Mouse (Mus musculus): Measurements from ENCODE around the gene Lkaaear1. TPM values are rescaled to one million over a fixed set of nuclear protein-coding genes. Genes with fewer than 3 reads are reported as not detected.

Lkaaear1 gene
- polyA plus RNA-seq, 1 experiment from 2014 or later, result not detected

- Histone ChIP-seq H3K27me3 (no peaks in the 10 kb centered on the region; the same call in 1 of the 2 replicates), H3K36me3 (peaks cover 6% of the 10 kb centered on the region; the same call in 1 of the 2 replicates), H3K4me2 (no peak overlapping the region), H3K9ac (no peak overlapping the region), H3K27ac (no peak overlapping the region), H3K4me3 (no peak overlapping the region), H3K4me1 (peaks cover 28% of the 10 kb centered on the region), H3K9me3 (no peaks in the 10 kb centered on the region)
- no peak for ATAC-seq (ENCODE audit: insufficient number of reproducible peaks, insufficient read depth, low FRiP score, low TSS enrichment, low read depth)
- 70% methylated on average over 1 of the region's 1 CpGs for WGBS
Measured at GRCm38 (mm10) chr2:181695776-181696175, 2.5 kb downstream of the Lkaaear1 start.

- H3K4me2 ChIP-seq, result peak overlapping the region; percentile 91
- peak overlapping the region; percentile 86; the same call in 1 of the 2 replicates for H3K9ac ChIP-seq
- no peak for ATAC-seq (ENCODE audit: insufficient number of reproducible peaks, insufficient read depth, low FRiP score, low TSS enrichment, low read depth)
- peaks cover 28% of the 10 kb centered on the region for H3K4me1 ChIP-seq
- H3K9me3 ChIP-seq, result no peaks in the 10 kb centered on the region
- H3K4me3 ChIP-seq, result peak overlapping the region; percentile 73
- 94% methylated on average over 3 of the region's 3 CpGs for WGBS
- H3K27me3 ChIP-seq, result no peaks in the 10 kb centered on the region; the same call in 1 of the 2 replicates
- no peak overlapping the region for H3K27ac ChIP-seq
- H3K36me3 ChIP-seq, result peaks cover 9% of the 10 kb centered on the region
Measured at GRCm38 (mm10) chr2:181694581-181694980, 3.7 kb downstream of the Lkaaear1 start.

GRCm38 (mm10) chr2:181693339-181694280, 4.6 kb downstream of the Lkaaear1 start, which contains the start of gene Rgs19:
Gene Rgs19, minus strand, starts transcription at chr2:181693977.
- Histone ChIP-seq H3K9me3 (no peaks in the 10 kb centered on the region), H3K4me3 (peak within 1 kb of the TSS; percentile 73), H3K27me3 (no peaks in the 10 kb centered on the region; the same call in 1 of the 2 replicates), H3K4me2 (peak within 1 kb of the TSS; percentile 91), H3K27ac (peak within 1 kb of the TSS; percentile 52), H3K36me3 (peaks cover 18% of the 10 kb centered on the region), H3K9ac (peak within 1 kb of the TSS; percentile 86), H3K4me1 (peaks cover 28% of the 10 kb centered on the region)
- peak; percentile 79 for ATAC-seq (ENCODE audit: insufficient number of reproducible peaks, insufficient read depth, low FRiP score, low TSS enrichment, low read depth)
- under 1% methylated on average over 75 of the region's 75 CpGs for WGBS

- Histone ChIP-seq H3K27me3 (no peaks in the 10 kb centered on the region; the same call in 1 of the 2 replicates), H3K9ac (peak overlapping the region; percentile 86; the same call in 1 of the 2 replicates), H3K27ac (no peak overlapping the region), H3K4me1 (peaks cover 28% of the 10 kb centered on the region), H3K4me2 (peak overlapping the region; percentile 91), H3K36me3 (peaks cover 30% of the 10 kb centered on the region), H3K9me3 (no peaks in the 10 kb centered on the region), H3K4me3 (peak overlapping the region; percentile 73)
- 83% methylated on average over 3 of the region's 3 CpGs for WGBS
- no peak for ATAC-seq (ENCODE audit: insufficient number of reproducible peaks, insufficient read depth, low FRiP score, low TSS enrichment, low read depth)
Measured at GRCm38 (mm10) chr2:181692304-181692703, 5.9 kb downstream of the Lkaaear1 start.

GRCm38 (mm10) chr2:181691571-181691970, 6.7 kb downstream of the Lkaaear1 start:
- H3K27me3 ChIP-seq, result no peaks in the 10 kb centered on the region
- H3K9ac ChIP-seq, result no peak overlapping the region
- H3K9me3 ChIP-seq, result no peaks in the 10 kb centered on the region
- no peak overlapping the region for H3K4me3 ChIP-seq
- no peak overlapping the region for H3K4me2 ChIP-seq
- no peak overlapping the region for H3K27ac ChIP-seq
- no peak for ATAC-seq (ENCODE audit: insufficient number of reproducible peaks, insufficient read depth, low FRiP score, low TSS enrichment, low read depth)
- peaks cover 38% of the 10 kb centered on the region for H3K36me3 ChIP-seq
- peaks cover 28% of the 10 kb centered on the region for H3K4me1 ChIP-seq
- WGBS, result 89% methylated on average over 4 of the region's 4 CpGs

GRCm38 (mm10) chr2:181691083-181691482, 7.2 kb downstream of the Lkaaear1 start:
- H3K27me3 ChIP-seq, result no peaks in the 10 kb centered on the region
- no peak overlapping the region for H3K27ac ChIP-seq
- peaks cover 28% of the 10 kb centered on the region for H3K4me1 ChIP-seq
- no peak for ATAC-seq (ENCODE audit: insufficient number of reproducible peaks, insufficient read depth, low FRiP score, low TSS enrichment, low read depth)
- 80% methylated on average over 6 of the region's 6 CpGs for WGBS
- no peak overlapping the region for H3K4me2 ChIP-seq
- 0 out of 2 replicates have a peak overlapping the region, but pooled peaks have one; percentile 46 for H3K9ac ChIP-seq
- peaks cover 42% of the 10 kb centered on the region for H3K36me3 ChIP-seq
- H3K4me3 ChIP-seq, result no peak overlapping the region
- no peaks in the 10 kb centered on the region for H3K9me3 ChIP-seq

- Histone ChIP-seq H3K4me1 (peaks cover 28% of the 10 kb centered on the region), H3K9ac (no peak overlapping the region), H3K27ac (no peak overlapping the region), H3K4me2 (no peak overlapping the region), H3K36me3 (peaks cover 51% of the 10 kb centered on the region), H3K4me3 (no peak overlapping the region), H3K27me3 (no peaks in the 10 kb centered on the region), H3K9me3 (no peaks in the 10 kb centered on the region)
- 92% methylated on average over 10 of the region's 10 CpGs for WGBS
- no peak for ATAC-seq (ENCODE audit: insufficient number of reproducible peaks, insufficient read depth, low FRiP score, low TSS enrichment, low read depth)
Measured at GRCm38 (mm10) chr2:181689466-181690160, 8.6 kb downstream of the Lkaaear1 start.

GRCm38 (mm10) chr2:181687586-181687985, 10.7 kb downstream of the Lkaaear1 start:
- Histone ChIP-seq H3K27me3 (no peaks in the 10 kb centered on the region), H3K4me3 (no peak overlapping the region), H3K9me3 (no peaks in the 10 kb centered on the region), H3K36me3 (peaks cover 57% of the 10 kb centered on the region), H3K9ac (no peak overlapping the region), H3K4me1 (peaks cover 15% of the 10 kb centered on the region), H3K27ac (no peak overlapping the region), H3K4me2 (no peak overlapping the region)
- 95% methylated on average over 8 of the region's 8 CpGs for WGBS
- ATAC-seq (ENCODE audit: insufficient number of reproducible peaks, insufficient read depth, low FRiP score, low TSS enrichment, low read depth), result no peak

- no peak overlapping the region for H3K4me3 ChIP-seq
- 90% methylated on average over 4 of the region's 4 CpGs for WGBS
- no peaks in the 10 kb centered on the region for H3K27me3 ChIP-seq
- no peak overlapping the region for H3K27ac ChIP-seq
- H3K4me2 ChIP-seq, result no peak overlapping the region
- no peak for ATAC-seq (ENCODE audit: insufficient number of reproducible peaks, insufficient read depth, low FRiP score, low TSS enrichment, low read depth)
- peaks cover 51% of the 10 kb centered on the region for H3K36me3 ChIP-seq
- H3K9me3 ChIP-seq, result no peaks in the 10 kb centered on the region
- H3K4me1 ChIP-seq, result peaks cover 10% of the 10 kb centered on the region
- H3K9ac ChIP-seq, result no peak overlapping the region
Measured at GRCm38 (mm10) chr2:181685686-181686085, 12.6 kb downstream of the Lkaaear1 start.

- ATAC-seq (ENCODE audit: insufficient number of reproducible peaks, insufficient read depth, low FRiP score, low TSS enrichment, low read depth), result no peak
- H3K4me3 ChIP-seq, result no peak overlapping the region
Measured at GRCm38 (mm10) chr2:181684713-181685112, 13.5 kb downstream of the Lkaaear1 start.

GRCm38 (mm10) chr2:181683381-181683780, 14.9 kb downstream of the Lkaaear1 start:
- Histone ChIP-seq H3K4me3 (no peak overlapping the region), H3K27ac (no peak overlapping the region), H3K9me3 (no peaks in the 10 kb centered on the region), H3K9ac (0 out of 2 replicates have a peak overlapping the region, but pooled peaks have one; percentile 11), H3K27me3 (no peaks in the 10 kb centered on the region), H3K36me3 (peaks cover 38% of the 10 kb centered on the region), H3K4me1 (peaks cover 16% of the 10 kb centered on the region), H3K4me2 (no peak overlapping the region)
- WGBS, result 72% methylated on average over 4 of the region's 4 CpGs
- ATAC-seq (ENCODE audit: insufficient number of reproducible peaks, insufficient read depth, low FRiP score, low TSS enrichment, low read depth), result no peak

More at GRCm38 (mm10) chr2:181684713-181685112, 13.5 kb downstream of the Lkaaear1 start:
- no peak overlapping the region for H3K9ac ChIP-seq
- peaks cover 49% of the 10 kb centered on the region for H3K36me3 ChIP-seq
- no peak overlapping the region for H3K4me2 ChIP-seq
- H3K27ac ChIP-seq, result no peak overlapping the region
- no peaks in the 10 kb centered on the region for H3K27me3 ChIP-seq
- H3K4me1 ChIP-seq, result peaks cover 11% of the 10 kb centered on the region
- WGBS, result 82% methylated on average over 1 of the region's 1 CpGs
- H3K9me3 ChIP-seq, result no peaks in the 10 kb centered on the region
